Mouse (Mus musculus): ENCODE results near the gene Zfp366. TPM values are rescaled to one million over a fixed set of nuclear protein-coding genes. Genes with fewer than 3 reads are reported as not detected.

The Zfp366 gene
- polyA plus RNA-seq, 1 experiment: 2.8 TPM

DNA sequence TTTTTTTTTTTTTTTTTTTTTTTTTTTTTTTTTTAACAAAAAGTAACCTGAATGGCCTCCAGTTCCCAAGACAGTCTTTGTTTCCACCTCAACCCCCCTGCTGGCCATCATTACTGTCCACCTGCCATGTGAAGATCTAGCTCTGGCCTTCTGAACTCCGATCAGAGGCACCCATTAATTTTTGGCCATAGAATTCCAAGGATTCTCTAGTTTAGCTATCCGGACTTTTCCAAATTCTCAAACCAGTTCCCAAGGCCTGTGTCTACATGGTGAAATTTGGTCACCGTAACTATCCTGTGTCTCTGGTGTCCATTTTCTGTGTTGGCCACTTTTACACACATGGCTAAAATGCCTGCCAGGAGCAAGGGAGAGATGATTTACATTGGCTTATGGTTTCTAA, 92.9 kb downstream of the Zfp366 start:
- no peak overlapping the region for H3K4me3 ChIP-seq (ENCODE audit: insufficient read depth, low read depth, low read length)
- H3K4me1 ChIP-seq (ENCODE audit: control insufficient read depth, insufficient read depth, insufficient read length, low read length): no peaks in the 10 kb centered on the region; the same call in 1 of the 2 replicates
- no peak overlapping the region for H3K27ac ChIP-seq (replicated peaks; ENCODE audit: low read depth, low read length)

DNA sequence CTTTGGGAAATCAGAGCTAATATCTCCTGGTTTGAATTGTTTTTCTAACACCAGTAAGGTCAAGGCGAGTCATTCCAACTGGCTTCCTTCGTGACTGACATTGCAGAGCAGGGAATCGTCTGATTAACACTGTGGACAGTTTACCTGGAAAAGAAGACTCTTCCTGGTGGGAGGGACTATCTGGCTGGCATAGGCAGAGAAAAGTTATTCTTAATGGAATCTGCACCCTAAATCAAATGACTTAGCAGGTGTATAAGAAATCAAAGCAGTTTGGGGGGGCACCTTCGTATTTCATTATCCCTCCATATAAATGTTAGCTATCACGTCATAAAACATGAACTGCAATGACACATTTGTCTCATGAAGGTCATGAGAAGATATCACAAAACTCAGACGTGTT, 93.9 kb downstream of the Zfp366 start:
- Histone ChIP-seq H3K4me3 (ENCODE audit: insufficient read depth, low read depth, low read length) (no peak overlapping the region), H3K27ac (replicated peaks; ENCODE audit: low read depth, low read length) (no peak overlapping the region), H3K4me1 (ENCODE audit: control insufficient read depth, insufficient read depth, insufficient read length, low read length) (peaks cover 9% of the 10 kb centered on the region; the same call in 1 of the 2 replicates)

DNA sequence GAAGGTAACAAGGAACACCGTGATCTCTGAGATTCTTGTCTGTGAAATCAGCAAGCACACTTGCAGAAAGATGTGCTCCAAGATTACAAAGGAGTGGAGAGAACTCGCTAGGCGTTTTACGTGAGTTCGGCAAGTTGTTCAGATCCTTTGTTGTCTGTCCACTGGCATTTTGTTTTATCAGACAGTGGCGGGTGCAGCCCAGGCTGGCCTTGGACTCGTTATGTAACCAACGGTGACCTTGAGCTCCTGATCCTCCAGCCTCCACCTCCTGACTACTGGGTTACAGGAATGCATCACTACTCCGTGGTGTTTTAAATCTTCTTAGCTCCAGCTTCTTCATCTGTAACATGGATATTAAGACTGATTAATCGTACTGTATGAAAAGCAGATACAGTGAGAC, 94.7 kb downstream of the Zfp366 start:
- Histone ChIP-seq H3K27ac (replicated peaks; ENCODE audit: low read depth, low read length) (no peak overlapping the region), H3K4me1 (ENCODE audit: control insufficient read depth, insufficient read depth, insufficient read length, low read length) (peaks cover 9% of the 10 kb centered on the region; the same call in 1 of the 2 replicates), H3K4me3 (ENCODE audit: insufficient read depth, low read depth, low read length) (no peak overlapping the region)

DNA sequence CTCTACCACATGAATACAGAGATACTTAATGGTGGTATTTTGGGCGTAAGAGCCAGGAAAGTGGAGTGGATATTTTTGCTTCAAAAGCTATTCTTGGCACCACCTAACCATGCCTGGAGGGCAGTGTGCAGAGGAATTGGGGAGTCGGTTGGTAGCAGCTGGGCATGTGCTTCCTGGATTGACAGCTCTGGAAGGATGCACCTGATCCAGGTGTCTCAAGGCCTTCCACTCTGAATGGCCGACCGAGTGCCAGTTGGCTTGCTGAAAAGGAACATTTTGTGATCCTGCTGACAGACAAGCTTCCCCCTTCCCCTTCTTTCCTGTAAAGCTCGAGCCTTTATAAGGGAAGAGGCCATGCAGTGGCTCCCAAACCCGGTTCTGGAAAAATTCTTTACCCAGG, 98.3 kb downstream of the Zfp366 start:
- H3K4me3 ChIP-seq (ENCODE audit: insufficient read depth, low read depth, low read length): no peak overlapping the region
- H3K4me1 ChIP-seq (ENCODE audit: control insufficient read depth, insufficient read depth, insufficient read length, low read length): peaks cover 11% of the 10 kb centered on the region; the same call in 1 of the 2 replicates
- H3K27ac ChIP-seq (replicated peaks; ENCODE audit: low read depth, low read length): no peak overlapping the region

DNA sequence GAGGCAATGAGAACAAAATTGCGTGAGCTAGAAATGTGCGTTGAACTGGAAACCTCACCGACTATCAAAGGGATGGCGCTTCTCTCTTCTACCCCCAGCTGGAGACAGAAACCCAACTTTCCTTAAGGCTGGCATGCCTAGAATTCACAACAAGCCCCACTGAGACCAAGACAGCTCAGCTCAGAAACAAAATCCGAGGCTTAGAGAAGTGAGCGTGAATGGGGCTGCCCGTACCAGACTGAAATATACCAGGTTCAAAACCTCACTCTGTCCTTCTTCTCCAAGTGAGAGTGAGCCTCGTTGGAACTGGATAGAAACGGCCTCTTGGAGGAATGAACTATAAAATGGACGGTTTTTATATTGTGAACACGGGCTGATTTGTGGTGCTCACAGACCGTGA, 99.3 kb downstream of the Zfp366 start:
- no peak overlapping the region for H3K4me3 ChIP-seq (ENCODE audit: insufficient read depth, low read depth, low read length)
- no peak overlapping the region for H3K27ac ChIP-seq (replicated peaks; ENCODE audit: low read depth, low read length)
- H3K4me1 ChIP-seq (ENCODE audit: control insufficient read depth, insufficient read depth, insufficient read length, low read length): peaks cover 11% of the 10 kb centered on the region; the same call in 1 of the 2 replicates

DNA sequence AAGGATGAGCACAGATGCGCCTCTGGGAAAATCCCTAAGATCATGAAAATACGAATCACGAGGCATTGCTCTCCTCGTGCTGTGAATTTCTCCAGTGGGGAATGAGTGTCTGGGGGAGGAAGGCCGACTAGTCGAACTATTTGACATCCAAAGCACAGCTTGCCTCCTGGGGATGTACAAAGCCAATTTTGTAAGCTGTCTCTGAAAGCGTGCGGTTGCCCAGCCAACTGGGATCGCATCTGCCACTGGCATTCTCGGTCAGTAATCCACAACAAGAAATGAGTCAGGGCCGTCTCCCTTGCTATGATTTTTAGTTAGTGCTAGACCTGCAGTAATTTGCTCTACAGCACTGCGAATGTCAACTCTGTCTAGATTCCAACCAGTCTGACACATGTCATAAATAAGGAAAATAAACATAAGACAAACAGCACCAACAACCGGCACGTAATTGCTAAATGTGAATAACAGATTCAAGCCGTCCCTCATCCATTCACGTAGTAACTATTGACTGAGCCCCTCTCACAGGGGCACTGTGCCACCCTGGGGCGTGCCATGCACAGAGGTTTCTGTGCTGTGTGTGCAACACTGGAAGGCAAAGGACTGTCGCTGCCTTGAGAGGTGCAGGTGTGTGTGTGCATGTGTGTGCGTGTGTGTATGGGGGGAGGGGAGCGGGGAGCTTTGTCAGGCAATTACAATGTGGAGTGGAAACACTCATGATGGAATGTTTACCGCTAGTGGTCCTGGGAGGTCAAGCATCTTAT, 100.0 kb downstream of the Zfp366 start:
- Histone ChIP-seq H3K27ac (replicated peaks; ENCODE audit: low read depth, low read length) (no peak overlapping the region), H3K4me3 (ENCODE audit: insufficient read depth, low read depth, low read length) (no peak overlapping the region), H3K4me1 (ENCODE audit: control insufficient read depth, insufficient read depth, insufficient read length, low read length) (peaks cover 11% of the 10 kb centered on the region; the same call in 1 of the 2 replicates)

DNA sequence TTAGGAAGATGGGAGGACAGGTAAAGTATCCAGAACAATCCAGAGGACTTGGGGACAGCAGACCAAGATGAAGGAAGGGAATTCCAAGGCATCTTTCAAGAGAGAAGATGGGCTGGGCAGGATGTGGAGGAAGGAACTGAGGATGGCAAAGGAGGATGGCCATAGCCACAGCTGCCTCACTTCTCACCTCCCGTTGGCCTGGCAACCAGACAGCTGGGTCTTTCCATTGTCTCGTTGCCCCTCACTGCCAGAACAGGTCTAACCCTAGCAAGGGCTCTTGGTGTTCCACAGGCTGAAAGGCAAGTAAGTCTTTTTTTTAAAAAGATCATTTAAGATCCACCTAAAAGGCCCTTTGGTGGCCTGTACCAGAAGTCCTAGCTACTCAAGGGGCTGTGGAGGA, 100.6 kb downstream of the Zfp366 start:
- Histone ChIP-seq H3K4me3 (ENCODE audit: insufficient read depth, low read depth, low read length) (no peak overlapping the region), H3K4me1 (ENCODE audit: control insufficient read depth, insufficient read depth, insufficient read length, low read length) (peaks cover 11% of the 10 kb centered on the region; the same call in 1 of the 2 replicates)

DNA sequence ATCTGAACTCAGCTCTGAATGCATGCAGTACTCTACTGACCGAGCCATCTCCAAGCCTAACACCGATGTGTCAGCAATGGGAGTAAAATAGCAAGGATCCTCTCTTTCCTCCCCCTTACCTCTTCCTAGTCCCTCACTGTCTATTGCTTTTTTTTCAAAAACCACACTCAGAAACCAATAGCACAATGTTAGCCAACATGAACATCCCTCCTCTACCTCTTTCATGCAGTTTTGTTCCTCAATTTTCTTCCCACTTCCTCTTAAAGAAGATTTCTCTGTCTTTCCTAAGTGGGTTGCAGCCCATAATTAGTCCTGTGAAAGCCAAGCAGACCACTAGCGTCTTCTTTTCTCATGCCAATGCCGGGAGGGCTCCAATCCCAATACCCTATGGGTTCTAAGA, 102.6 kb downstream of the Zfp366 start:
- H3K4me3 ChIP-seq (ENCODE audit: insufficient read depth, low read depth, low read length): no peak overlapping the region
- H3K27ac ChIP-seq (replicated peaks; ENCODE audit: low read depth, low read length): peak overlapping the region; percentile 54; the same call in 1 of the 2 replicates
- H3K4me1 ChIP-seq (ENCODE audit: control insufficient read depth, insufficient read depth, insufficient read length, low read length): peaks cover 11% of the 10 kb centered on the region; the same call in 1 of the 2 replicates

More for the DNA sequence above, 100.6 kb downstream of the Zfp366 start:
- no peak overlapping the region for H3K27ac ChIP-seq (replicated peaks; ENCODE audit: low read depth, low read length)

DNA sequence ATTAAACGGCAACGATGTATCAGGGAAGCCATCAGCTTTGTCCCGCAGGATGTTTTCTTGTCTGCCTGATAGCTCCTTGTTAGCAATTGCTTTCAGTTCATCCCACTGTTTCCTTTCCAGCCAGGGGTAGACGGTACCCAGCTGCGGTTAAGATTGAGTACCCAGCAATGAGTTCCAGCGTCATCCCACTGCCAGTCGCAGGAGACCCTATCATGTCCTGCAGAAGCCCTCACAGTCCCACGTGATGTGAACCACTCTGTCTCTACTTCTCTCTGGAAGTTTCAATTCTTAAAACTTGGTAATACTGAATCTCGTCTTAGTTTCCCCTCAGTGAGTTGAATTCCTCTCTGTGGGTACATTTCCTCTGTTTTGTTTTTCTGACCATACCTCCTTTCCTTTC, 103.2 kb downstream of the Zfp366 start:
- peaks cover 10% of the 10 kb centered on the region; the same call in 1 of the 2 replicates for H3K4me1 ChIP-seq (ENCODE audit: control insufficient read depth, insufficient read depth, insufficient read length, low read length)
- H3K4me3 ChIP-seq (ENCODE audit: insufficient read depth, low read depth, low read length): no peak overlapping the region
- peak overlapping the region; percentile 54 for H3K27ac ChIP-seq (replicated peaks; ENCODE audit: low read depth, low read length)

DNA sequence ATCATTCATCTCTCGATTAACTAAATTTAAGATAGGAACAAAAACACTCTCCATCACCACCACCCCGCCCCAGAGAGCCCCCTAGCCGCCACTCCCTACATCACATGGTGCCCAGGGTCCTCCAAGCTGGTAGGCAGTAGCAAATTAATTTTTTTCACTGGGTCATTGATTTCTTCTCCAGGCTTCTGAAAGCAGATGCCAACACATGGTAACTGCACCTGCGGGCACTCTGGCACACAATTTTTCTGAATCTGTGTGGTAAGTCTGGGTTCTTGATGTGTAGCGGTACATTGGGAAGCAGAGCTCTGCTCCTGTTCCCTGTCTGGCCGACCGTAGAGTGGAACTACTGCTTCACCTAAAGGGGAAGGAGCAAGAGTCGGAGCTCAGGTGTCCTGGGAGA, 106.1 kb downstream of the Zfp366 start:
- Histone ChIP-seq H3K27ac (replicated peaks; ENCODE audit: low read depth, low read length) (no peak overlapping the region), H3K4me3 (ENCODE audit: insufficient read depth, low read depth, low read length) (no peak overlapping the region), H3K4me1 (ENCODE audit: control insufficient read depth, insufficient read depth, insufficient read length, low read length) (peaks cover 2% of the 10 kb centered on the region; the same call in 1 of the 2 replicates)

DNA sequence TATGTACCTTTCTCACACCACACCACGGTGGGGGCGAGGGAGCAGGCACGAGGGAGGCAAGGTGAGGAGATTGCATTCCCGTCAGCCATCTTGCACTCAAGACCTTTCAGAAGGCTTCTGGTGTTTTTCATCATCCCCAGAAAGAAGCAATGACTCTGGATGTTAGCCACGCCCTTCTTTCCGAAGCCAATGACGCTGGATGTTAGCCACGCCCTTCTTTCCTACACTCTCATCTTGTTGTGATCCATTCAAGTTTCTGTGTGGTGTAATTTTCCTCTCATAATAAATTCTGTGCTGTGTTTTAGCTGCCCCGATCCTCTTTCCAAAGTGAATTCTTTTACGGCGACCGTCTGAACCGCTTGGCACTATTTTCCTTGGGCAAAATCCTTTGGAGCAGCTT, 109.6 kb downstream of the Zfp366 start:
- H3K4me1 ChIP-seq (ENCODE audit: control insufficient read depth, insufficient read depth, insufficient read length, low read length): no peaks in the 10 kb centered on the region
- H3K27ac ChIP-seq (replicated peaks; ENCODE audit: low read depth, low read length): no peak overlapping the region
- no peak overlapping the region for H3K4me3 ChIP-seq (ENCODE audit: insufficient read depth, low read depth, low read length)

DNA sequence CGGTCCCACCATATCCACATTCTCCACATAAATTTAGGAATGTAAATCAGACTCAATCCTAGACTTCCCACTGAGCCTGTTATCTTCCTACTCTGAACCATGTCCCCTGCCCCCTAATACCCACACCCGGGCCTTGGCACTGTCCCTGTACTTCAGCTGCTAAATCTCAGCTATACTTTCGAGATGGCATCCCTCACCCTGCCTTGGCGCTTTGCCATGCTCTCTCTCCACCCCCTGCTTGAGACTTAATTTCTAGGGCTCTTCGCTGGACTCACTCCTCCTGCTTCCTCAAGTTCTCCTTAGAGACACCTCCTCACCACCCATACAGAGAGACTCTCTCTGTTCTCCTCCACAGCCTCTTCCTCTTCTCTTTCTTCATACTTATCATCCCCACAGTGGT, 115.3 kb downstream of the Zfp366 start:
- no peak overlapping the region for H3K27ac ChIP-seq (replicated peaks; ENCODE audit: low read depth, low read length)
- H3K4me1 ChIP-seq (ENCODE audit: control insufficient read depth, insufficient read depth, insufficient read length, low read length): peaks cover 6% of the 10 kb centered on the region
- no peak overlapping the region for H3K4me3 ChIP-seq (ENCODE audit: insufficient read depth, low read depth, low read length)

Other genes with a start within 250 kb of the Zfp366 start
- gene 1700024P04Rik, start 200.3 kb upstream of the Zfp366 start, polyA plus RNA-seq (2012; ENCODE audit: insufficient read depth, insufficient read length, missing spikeins): not detected in 2 replicates
- 39.8 and 48.7 TPM in 2 replicates for gene Ptcd2, start 159.9 kb downstream of the Zfp366 start, polyA plus RNA-seq (2012; ENCODE audit: insufficient read depth, insufficient read length, missing spikeins)
- gene Mrps27, start 160.0 kb downstream of the Zfp366 start, polyA plus RNA-seq (2012; ENCODE audit: insufficient read depth, insufficient read length, missing spikeins): 58.4 and 61.0 TPM in 2 replicates

Measured in brown adipose tissue, adult 24 weeks (tissue).